Mouse (Mus musculus): Measurements from ENCODE around the gene Pde11a. TPM values are rescaled to one million over a fixed set of nuclear protein-coding genes. Genes with fewer than 3 reads are reported as not detected.
"Not testable (repeated sequence)": the region's sequence is repeated elsewhere in the genome, so short reads cannot be mapped to it uniquely, and the experiment has no call there.

Pde11a gene
- polyA plus RNA-seq, 1 experiment from 2014 or later, result 0.40 TPM

GRCm38 (mm10) chr2:75980933-75981439 is 357.6 kb downstream of the Pde11a start:
- H3K27ac ChIP-seq (ENCODE audit: low read depth, low read length); H3K4me1 ChIP-seq (replicated peaks; ENCODE audit: control insufficient read depth, insufficient read depth, low read length); H3K27me3 ChIP-seq (replicated peaks; ENCODE audit: control insufficient read depth, insufficient read depth, low read length); H3K36me3 ChIP-seq (ENCODE audit: control insufficient read depth, insufficient read depth, low read length); DNase-seq (ENCODE audit: low spot score); H3K9me3 ChIP-seq (ENCODE audit: control insufficient read depth, low read length); H3K9ac ChIP-seq (ENCODE audit: low read depth, low read length): not testable (repeated sequence)
- 0 out of 2 replicates have a peak, but pooled peaks have one; percentile 8 for ATAC-seq (replicated peaks; ENCODE audit: low FRiP score)
- Histone ChIP-seq H3K4me3 (ENCODE audit: low read depth, low read length) (peak overlapping the region; percentile 45), H3K4me2 (peak overlapping the region; percentile 73)
- 92% methylated on average over 13 of the region's 13 CpGs for WGBS

GRCm38 (mm10) chr2:75977752-75978368 is 360.7 kb downstream of the Pde11a start, which contains the start of gene Ttc30a2:
Gene Ttc30a2, minus strand, starts transcription at chr2:75978170.
- ATAC-seq (replicated peaks; ENCODE audit: low FRiP score); H3K4me3 ChIP-seq (ENCODE audit: low read depth, low read length): not testable (repeated sequence)
- 22% methylated on average over 18 of the region's 24 CpGs for WGBS

GRCm38 (mm10) chr2:75976070-75976469 is 362.5 kb downstream of the Pde11a start:
- H3K4me1 ChIP-seq (replicated peaks; ENCODE audit: control insufficient read depth, insufficient read depth, low read length); H3K9me3 ChIP-seq (ENCODE audit: control insufficient read depth, low read length); H3K27ac ChIP-seq (ENCODE audit: low read depth, low read length); H3K27me3 ChIP-seq (replicated peaks; ENCODE audit: control insufficient read depth, insufficient read depth, low read length); DNase-seq (ENCODE audit: low spot score); ATAC-seq (replicated peaks; ENCODE audit: low FRiP score); H3K4me2 ChIP-seq; H3K9ac ChIP-seq (ENCODE audit: low read depth, low read length); H3K4me3 ChIP-seq (ENCODE audit: low read depth, low read length); H3K36me3 ChIP-seq (ENCODE audit: control insufficient read depth, insufficient read depth, low read length): not testable (repeated sequence)
- WGBS, result 85% methylated on average over 2 of the region's 2 CpGs

More at GRCm38 (mm10) chr2:75977752-75978368, 360.7 kb downstream of the Pde11a start, which contains the start of gene Ttc30a2:
- H3K9ac ChIP-seq (ENCODE audit: low read depth, low read length); H3K36me3 ChIP-seq (ENCODE audit: control insufficient read depth, insufficient read depth, low read length); DNase-seq (ENCODE audit: low spot score); H3K27me3 ChIP-seq (replicated peaks; ENCODE audit: control insufficient read depth, insufficient read depth, low read length); H3K27ac ChIP-seq (ENCODE audit: low read depth, low read length); H3K4me1 ChIP-seq (replicated peaks; ENCODE audit: control insufficient read depth, insufficient read depth, low read length); H3K4me2 ChIP-seq; H3K9me3 ChIP-seq (ENCODE audit: control insufficient read depth, low read length): not testable (repeated sequence)

GRCm38 (mm10) chr2:75974131-75974530 is 364.4 kb downstream of the Pde11a start:
- 67% methylated on average over 9 of the region's 9 CpGs for WGBS
- Histone ChIP-seq H3K4me2 (no peak overlapping the region), H3K4me3 (ENCODE audit: low read depth, low read length) (no peak overlapping the region), H3K27ac (ENCODE audit: low read depth, low read length) (no peak overlapping the region), H3K36me3 (ENCODE audit: control insufficient read depth, insufficient read depth, low read length) (no peaks in the 10 kb centered on the region), H3K9me3 (ENCODE audit: control insufficient read depth, low read length) (no peaks in the 10 kb centered on the region), H3K4me1 (replicated peaks; ENCODE audit: control insufficient read depth, insufficient read depth, low read length) (no peaks in the 10 kb centered on the region), H3K27me3 (replicated peaks; ENCODE audit: control insufficient read depth, insufficient read depth, low read length) (no peaks in the 10 kb centered on the region), H3K9ac (ENCODE audit: low read depth, low read length) (no peak overlapping the region)
- DNase-seq (ENCODE audit: low spot score) (no peak), ATAC-seq (replicated peaks; ENCODE audit: low FRiP score) (no peak)

GRCm38 (mm10) chr2:75964972-75965371 is 373.6 kb downstream of the Pde11a start:
- no peak overlapping the region for H3K9ac ChIP-seq (ENCODE audit: low read depth, low read length)
- 0 out of 2 replicates have a peak, but pooled peaks cover 2% of the 10 kb centered on the region for H3K27me3 ChIP-seq (replicated peaks; ENCODE audit: control insufficient read depth, insufficient read depth, low read length)
- 15% methylated on average over 5 of the region's 5 CpGs for WGBS
- no peak overlapping the region for H3K27ac ChIP-seq (ENCODE audit: low read depth, low read length)
- peaks cover 8% of the 10 kb centered on the region for H3K4me1 ChIP-seq (replicated peaks; ENCODE audit: control insufficient read depth, insufficient read depth, low read length)
- peak overlapping the region; percentile 21 for H3K4me3 ChIP-seq (ENCODE audit: low read depth, low read length)
- H3K9me3 ChIP-seq (ENCODE audit: control insufficient read depth, low read length), result no peaks in the 10 kb centered on the region
- peak overlapping the region; percentile 75 for H3K4me2 ChIP-seq
- H3K36me3 ChIP-seq (ENCODE audit: control insufficient read depth, insufficient read depth, low read length), result no peaks in the 10 kb centered on the region
- no peak for ATAC-seq (replicated peaks; ENCODE audit: low FRiP score)
- no peak for DNase-seq (ENCODE audit: low spot score)

GRCm38 (mm10) chr2:75964512-75964911 is 374.1 kb downstream of the Pde11a start:
- no peak overlapping the region for H3K9ac ChIP-seq (ENCODE audit: low read depth, low read length)
- H3K27me3 ChIP-seq (replicated peaks; ENCODE audit: control insufficient read depth, insufficient read depth, low read length), result 0 out of 2 replicates have a peak, but pooled peaks cover 2% of the 10 kb centered on the region
- H3K9me3 ChIP-seq (ENCODE audit: control insufficient read depth, low read length), result no peaks in the 10 kb centered on the region
- H3K4me1 ChIP-seq (replicated peaks; ENCODE audit: control insufficient read depth, insufficient read depth, low read length), result peaks cover 9% of the 10 kb centered on the region
- no peaks in the 10 kb centered on the region for H3K36me3 ChIP-seq (ENCODE audit: control insufficient read depth, insufficient read depth, low read length)
- H3K27ac ChIP-seq (ENCODE audit: low read depth, low read length), result no peak overlapping the region
- DNase-seq (ENCODE audit: low spot score), result peak; percentile 58
- 11% methylated on average over 14 of the region's 14 CpGs for WGBS
- H3K4me2 ChIP-seq, result peak overlapping the region; percentile 75
- peak overlapping the region; percentile 21 for H3K4me3 ChIP-seq (ENCODE audit: low read depth, low read length)
- peak; percentile 47 for ATAC-seq (replicated peaks; ENCODE audit: low FRiP score)

- Histone ChIP-seq H3K4me2 (peak overlapping the region; percentile 75), H3K36me3 (ENCODE audit: control insufficient read depth, insufficient read depth, low read length) (no peaks in the 10 kb centered on the region), H3K27me3 (replicated peaks; ENCODE audit: control insufficient read depth, insufficient read depth, low read length) (0 out of 2 replicates have a peak, but pooled peaks cover 2% of the 10 kb centered on the region), H3K9ac (ENCODE audit: low read depth, low read length) (no peak overlapping the region), H3K27ac (ENCODE audit: low read depth, low read length) (no peak overlapping the region), H3K9me3 (ENCODE audit: control insufficient read depth, low read length) (no peaks in the 10 kb centered on the region), H3K4me3 (ENCODE audit: low read depth, low read length) (peak overlapping the region; percentile 21), H3K4me1 (replicated peaks; ENCODE audit: control insufficient read depth, insufficient read depth, low read length) (peaks cover 9% of the 10 kb centered on the region)
- ATAC-seq (replicated peaks; ENCODE audit: low FRiP score) (no peak), DNase-seq (ENCODE audit: low spot score) (no peak)
- WGBS, result 61% methylated on average over 5 of the region's 5 CpGs
Measured at GRCm38 (mm10) chr2:75964051-75964450, 374.5 kb downstream of the Pde11a start.

GRCm38 (mm10) chr2:75963211-75963840 is 375.2 kb downstream of the Pde11a start:
- DNase-seq (ENCODE audit: low spot score), result no peak
- Histone ChIP-seq H3K4me3 (ENCODE audit: low read depth, low read length) (no peak overlapping the region), H3K9ac (ENCODE audit: low read depth, low read length) (no peak overlapping the region), H3K27me3 (replicated peaks; ENCODE audit: control insufficient read depth, insufficient read depth, low read length) (0 out of 2 replicates have a peak, but pooled peaks cover 2% of the 10 kb centered on the region), H3K4me2 (no peak overlapping the region), H3K27ac (ENCODE audit: low read depth, low read length) (no peak overlapping the region), H3K36me3 (ENCODE audit: control insufficient read depth, insufficient read depth, low read length) (no peaks in the 10 kb centered on the region), H3K4me1 (replicated peaks; ENCODE audit: control insufficient read depth, insufficient read depth, low read length) (peaks cover 9% of the 10 kb centered on the region), H3K9me3 (ENCODE audit: control insufficient read depth, low read length) (no peaks in the 10 kb centered on the region)
- no peak for ATAC-seq (replicated peaks; ENCODE audit: low FRiP score)
- WGBS, result 76% methylated on average over 10 of the region's 10 CpGs
